Mouse (Mus musculus) left cerebral cortex, postnatal 36 days (tissue): ENCODE measurements at regions not wholly inside any gene's neighbourhood (a gene's known extent, or its start where the extent isn't known, plus 50 kb on each side); places are given as distances from the start of the nearest gene placed in this dataset.

Experiments
- DNase-seq, 2 experiments: peaks; one replicate each; pipeline ENCODE4 v3.0.0; 2021 to 2022; ENCODE audit warnings: low spot score in 2 of 2, mixed read lengths in 1 of 2
- intact Hi-C: fragments of 180-260 bp; cut with DNase I; formaldehyde crosslinking; loops from one replicate; pipeline ENCODE4 v1.15.1; 2025

GRCm38 (mm10) chr10:39257371-39258154 is 94.0 kb upstream of the Ccn6 start:
- no peak for DNase-seq

GRCm38 (mm10) chr10:39254561-39254960 is 91.0 kb upstream of the Ccn6 start:
- intact Hi-C loops, result no loop called here
- DNase-seq, result no peak

More at GRCm38 (mm10) chr10:39257371-39258154, 94.0 kb upstream of the Ccn6 start:
- intact Hi-C loops, result no loop called here

- intact Hi-C loops, result no loop called here
Measured at GRCm38 (mm10) chr10:39250039-39250438, 86.4 kb upstream of the Ccn6 start.

GRCm38 (mm10) chr10:39248486-39248885 is 84.9 kb upstream of the Ccn6 start:
- no peak for DNase-seq
- intact Hi-C loops, result no loop called here

More at GRCm38 (mm10) chr10:39250039-39250438, 86.4 kb upstream of the Ccn6 start:
- DNase-seq, result no peak

- DNase-seq, result no peak
- intact Hi-C loops, result no loop called here
Measured at GRCm38 (mm10) chr10:39246984-39247383, 83.4 kb upstream of the Ccn6 start.

- intact Hi-C loops, result no loop called here
- no peak for DNase-seq
Measured at GRCm38 (mm10) chr10:39245141-39245540, 81.5 kb upstream of the Ccn6 start.

- intact Hi-C loops, result no loop called here
- no peak for DNase-seq
Measured at GRCm38 (mm10) chr10:39244061-39244460, 80.5 kb upstream of the Ccn6 start.

GRCm38 (mm10) chr10:39242398-39242797 is 78.8 kb upstream of the Ccn6 start:
- intact Hi-C loops, result no loop called here
- DNase-seq, result no peak

DNA sequence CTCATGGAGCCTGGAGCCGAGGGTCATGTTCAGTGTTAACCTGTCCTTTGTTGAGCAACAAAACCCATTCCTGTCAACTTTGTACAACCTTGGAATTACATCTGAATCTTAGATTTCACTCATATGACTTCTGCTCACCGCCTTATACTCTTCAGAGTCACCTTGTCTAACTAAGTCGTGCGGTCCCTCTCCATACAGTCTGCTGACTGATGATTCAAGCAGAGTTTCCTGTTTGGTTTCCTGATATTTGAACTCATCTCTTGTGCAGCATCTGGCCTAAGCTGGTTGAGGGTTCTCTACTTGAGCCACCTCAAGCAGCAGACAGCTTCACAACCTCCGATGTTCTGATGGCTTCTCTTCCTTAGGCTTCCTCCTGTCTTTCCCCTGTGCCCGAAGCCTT is 78.3 kb upstream of the Ccn6 start:
- no peak for DNase-seq
- intact Hi-C loops, result loop anchor here (2.0 kb wide), 1 partner anchor 127 kb away; the partner anchor contains the start of gene Fyn

DNA sequence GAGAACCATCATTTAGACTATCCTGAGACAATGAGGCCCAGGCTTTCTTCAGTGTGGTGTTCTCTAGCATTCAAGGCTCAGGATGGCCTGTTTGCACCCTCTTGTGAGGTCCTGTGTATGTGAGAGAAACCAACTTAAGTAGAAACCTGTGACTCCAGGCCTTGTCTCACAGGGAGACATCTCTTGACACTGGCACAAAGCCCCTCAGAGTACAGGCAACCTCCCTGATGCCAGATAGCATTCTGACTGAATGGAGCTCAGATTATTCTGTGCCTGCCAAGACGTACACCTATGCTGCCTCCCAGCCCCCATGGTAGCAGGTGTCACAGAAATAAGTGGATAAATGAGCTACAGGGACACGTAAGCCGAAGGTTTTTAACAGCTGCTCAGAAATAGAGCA is 77.9 kb upstream of the Ccn6 start:
- DNase-seq, result no peak
- intact Hi-C loops, result loop anchor here (2.0 kb wide), 1 partner anchor 127 kb away; the partner anchor contains the start of gene Fyn

DNA sequence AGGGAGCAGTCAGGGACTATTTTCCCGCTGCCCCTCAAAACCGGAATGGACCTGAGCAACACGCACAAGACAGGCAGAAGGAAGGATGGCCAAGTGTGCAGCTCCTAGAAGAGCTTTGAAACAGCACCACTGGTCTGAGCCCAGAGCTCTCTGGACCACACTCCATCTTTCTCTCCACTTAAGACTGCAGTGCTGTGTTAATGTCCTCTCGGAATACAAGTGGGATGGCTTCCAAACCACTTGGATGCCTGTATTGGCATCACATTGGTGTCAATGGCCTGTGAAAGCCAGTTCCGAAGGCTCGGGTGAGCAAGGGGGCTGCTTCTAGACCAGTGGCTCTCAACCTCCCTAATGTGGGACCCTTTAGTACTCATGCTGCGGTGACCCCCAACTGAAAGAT is 77.4 kb upstream of the Ccn6 start:
- intact Hi-C loops, result loop anchor here (2.0 kb wide), 1 partner anchor 128 kb away; the partner anchor contains the start of gene Fyn
- DNase-seq, result no peak

GRCm38 (mm10) chr10:39240178-39240791 is 76.7 kb upstream of the Ccn6 start:
- intact Hi-C loops, result loop anchor here (2.0 kb wide), 1 partner anchor 129 kb away; the partner anchor contains the start of gene Fyn

DNA sequence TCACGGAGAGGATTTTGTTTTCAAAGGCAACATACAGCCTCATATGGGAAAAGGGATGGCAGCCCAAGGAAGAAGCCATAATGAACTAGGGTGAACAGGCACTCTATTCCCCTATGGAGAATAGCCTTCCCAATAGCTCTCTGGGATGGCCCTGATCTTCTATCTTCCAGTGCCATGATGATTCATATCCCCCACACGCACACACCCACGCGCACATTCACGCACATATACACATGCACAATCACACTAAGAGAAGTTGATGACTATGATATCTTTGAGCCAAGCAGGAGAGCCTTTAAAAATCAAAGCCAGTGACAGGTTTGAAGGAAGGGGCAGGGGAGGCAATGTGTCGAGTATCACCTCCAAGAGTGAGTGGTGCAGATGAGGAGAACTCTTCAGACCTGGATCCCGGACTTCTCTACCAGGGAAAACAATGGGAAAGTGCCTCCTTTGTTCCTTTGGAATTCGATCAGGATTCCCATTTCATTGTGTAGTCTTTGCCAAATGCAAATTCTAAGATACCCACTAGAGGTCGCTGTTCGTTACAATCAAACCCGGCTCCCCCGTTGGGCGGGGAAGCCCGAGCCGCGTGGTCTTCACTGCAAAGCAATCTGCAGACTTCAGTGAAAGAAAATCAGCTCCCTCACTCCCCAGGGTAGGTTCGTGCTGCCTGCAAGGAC is 76.0 kb upstream of the Ccn6 start:
- DNase-seq, result peak; percentile 52 to 69
- intact Hi-C loops, result loop anchor here (1.0 to 2.0 kb wide), 2 partner anchors 129 to 281 kb away; partner anchors contain the start of gene Fyn

More at GRCm38 (mm10) chr10:39240178-39240791, 76.7 kb upstream of the Ccn6 start:
- DNase-seq, result no peak

DNA sequence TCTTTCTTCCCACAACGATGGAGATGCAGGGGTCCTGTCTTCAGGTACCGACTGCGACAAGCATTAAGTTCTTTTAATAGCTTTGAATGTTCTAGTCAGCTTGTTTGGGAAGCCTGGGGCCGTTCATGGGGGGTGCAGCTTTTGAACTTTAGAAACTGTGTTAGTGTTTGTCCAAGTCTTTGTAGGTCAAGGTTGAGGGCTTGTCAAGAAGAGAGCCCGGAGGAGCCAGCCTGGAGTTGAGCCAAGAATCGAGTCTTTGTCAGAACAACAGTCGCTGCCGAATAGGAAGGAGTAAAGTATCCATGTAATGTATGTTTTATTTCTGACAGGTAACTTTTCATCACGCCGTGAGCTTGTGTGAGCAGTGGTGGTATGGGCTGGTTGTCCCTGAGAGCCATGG is 75.0 kb upstream of the Ccn6 start:
- no peak for DNase-seq
- intact Hi-C loops, result no loop called here

- no peak for DNase-seq
- intact Hi-C loops, result no loop called here
Measured at GRCm38 (mm10) chr10:39237549-39237948, 74.0 kb upstream of the Ccn6 start.

- intact Hi-C loops, result no loop called here
- no peak for DNase-seq
Measured at GRCm38 (mm10) chr10:39233926-39234450, 70.4 kb upstream of the Ccn6 start.

DNA sequence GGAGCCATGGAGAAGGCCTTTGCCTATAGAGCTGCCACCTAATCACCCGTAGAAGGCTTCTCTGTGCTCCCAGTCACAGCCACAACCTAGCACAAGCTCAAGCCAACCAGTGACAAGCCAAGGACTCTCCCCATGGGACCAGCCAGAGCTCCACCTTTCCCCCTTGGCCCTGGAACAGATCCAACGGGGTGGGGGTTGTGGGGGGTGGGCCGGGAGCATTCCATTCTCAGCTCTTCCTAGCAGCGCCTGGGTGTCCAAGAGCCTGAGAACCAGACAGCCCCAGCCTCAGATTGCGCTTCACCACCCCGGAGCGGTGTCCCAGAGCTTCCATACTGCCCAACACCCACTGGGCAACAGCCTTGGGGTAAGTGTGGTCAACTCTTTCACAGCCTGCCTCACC is 69.6 kb upstream of the Ccn6 start:
- no peak for DNase-seq
- intact Hi-C loops, result no loop called here

DNA sequence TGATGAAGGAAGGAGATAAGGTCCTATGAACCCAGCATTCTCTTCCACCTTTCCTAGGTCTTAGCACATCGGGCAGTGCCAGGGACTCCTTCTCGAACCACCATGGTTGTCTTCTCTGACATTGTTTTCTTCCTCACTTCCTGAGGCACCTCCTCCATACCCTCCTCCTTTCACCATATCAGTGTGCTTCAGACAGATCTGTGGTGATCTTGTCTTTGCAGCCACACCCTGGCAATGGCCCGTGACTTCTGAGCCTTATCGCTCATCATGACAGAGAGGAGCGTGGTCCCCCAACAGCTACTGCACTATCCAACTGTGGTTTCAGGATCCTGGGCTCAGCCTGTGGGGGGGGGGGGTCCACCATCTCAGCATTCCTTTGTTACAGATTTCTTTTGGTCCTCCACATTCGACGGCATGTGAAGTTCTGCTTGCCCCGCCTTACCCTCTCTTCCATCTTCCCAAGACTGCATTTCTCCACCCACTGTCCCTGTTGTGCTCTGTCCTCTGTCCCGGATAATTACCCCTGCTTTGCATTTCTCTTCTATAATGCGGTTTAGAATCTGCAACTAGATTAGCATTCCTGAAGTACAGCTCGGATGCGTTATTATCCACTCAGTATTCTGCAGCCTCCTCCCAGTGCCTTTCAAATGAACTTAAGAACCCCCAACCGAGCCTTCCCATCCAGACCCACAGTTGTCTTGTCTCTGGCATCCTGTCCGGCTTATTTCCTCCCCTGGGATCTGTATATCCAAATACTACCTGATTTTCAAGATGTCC is 67.2 kb upstream of the Ccn6 start:
- intact Hi-C loops, result no loop called here
- DNase-seq, result no peak

- intact Hi-C loops, result loop anchor here (5.0 kb wide), 1 partner anchor 57 kb away; no protein-coding TSS in a partner anchor
Measured at GRCm38 (mm10) chr10:39229233-39229632, 65.6 kb upstream of the Ccn6 start.

More at GRCm38 (mm10) chr10:39229233-39229632, 65.6 kb upstream of the Ccn6 start:
- no peak for DNase-seq
